Mouse (Mus musculus) naive thymus-derived CD4-positive, alpha-beta T cell, adult 5 months (primary cell): ENCODE measurements around the gene Olfr959. TPM values are rescaled to one million over a fixed set of nuclear protein-coding genes. Genes with fewer than 3 reads are reported as not detected.

Experiments
- polyA plus RNA-seq: library from polyadenylated mRNA; unstranded; fragments of 100-300 nt; shearing (Covaris generic); gene quantifications from one replicate; pipeline ENCODE4 v1.2.1, GENCODE M21; 2017

Olfr959 gene
- not detected for polyA plus RNA-seq

GRCm38 (mm10) chr9:39575469-39575868, at the start of gene Olfr959:
TSS of gene Olfr959 (minus strand) at chr9:39575569.

DNA sequence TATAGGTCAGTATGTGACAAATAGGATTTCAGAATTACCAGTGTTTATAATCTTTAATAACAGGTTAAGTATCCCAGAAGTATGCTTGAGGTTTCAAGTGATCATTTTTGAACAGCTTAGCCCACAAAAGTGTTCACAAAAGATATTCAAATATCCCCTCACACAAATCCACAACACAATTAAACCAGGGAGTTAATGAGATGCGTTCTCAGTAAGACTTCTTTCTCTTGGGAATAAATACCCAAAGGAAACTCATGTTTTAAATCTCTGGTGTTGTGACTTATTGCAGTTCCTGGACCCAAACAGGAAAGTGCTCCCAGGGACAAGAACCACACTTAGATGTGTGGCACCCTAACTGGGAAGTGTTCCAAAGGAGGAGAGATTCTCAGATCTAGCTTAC, 45.7 kb upstream of the Olfr959 start, which contains the start of gene Olfr960:
Olfr960 (plus strand) TSS at position 301 of the 400 bp plus-strand sequence.

DNA sequence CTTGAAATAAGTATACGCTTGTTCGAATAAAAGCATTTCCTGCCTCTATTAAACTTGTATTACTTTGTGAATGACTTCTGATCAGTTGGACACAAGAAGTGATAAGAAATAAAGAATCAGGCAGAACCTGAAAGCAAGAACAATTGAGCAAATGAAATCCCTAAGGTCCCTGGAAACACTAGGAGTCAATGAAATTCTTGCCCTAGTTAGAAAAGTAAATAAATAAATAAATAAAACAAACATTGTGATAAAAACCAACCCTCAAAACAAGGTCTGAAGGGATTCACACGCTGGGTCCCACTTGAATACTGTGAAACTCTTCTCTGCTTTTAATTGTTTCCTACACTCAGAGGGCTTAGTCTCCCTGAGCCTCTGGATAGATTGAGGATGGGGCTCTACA, 35.0 kb upstream of the Olfr959 start, which contains the start of gene Olfr148:
Olfr148 (plus strand) TSS at position 301 of the 400 bp plus-strand sequence.

GRCm38 (mm10) chr9:39603999-39604453, 28.7 kb upstream of the Olfr959 start, which contains the start of gene AW551984:
TSS of gene AW551984 (minus strand) at chr9:39604403.

DNA sequence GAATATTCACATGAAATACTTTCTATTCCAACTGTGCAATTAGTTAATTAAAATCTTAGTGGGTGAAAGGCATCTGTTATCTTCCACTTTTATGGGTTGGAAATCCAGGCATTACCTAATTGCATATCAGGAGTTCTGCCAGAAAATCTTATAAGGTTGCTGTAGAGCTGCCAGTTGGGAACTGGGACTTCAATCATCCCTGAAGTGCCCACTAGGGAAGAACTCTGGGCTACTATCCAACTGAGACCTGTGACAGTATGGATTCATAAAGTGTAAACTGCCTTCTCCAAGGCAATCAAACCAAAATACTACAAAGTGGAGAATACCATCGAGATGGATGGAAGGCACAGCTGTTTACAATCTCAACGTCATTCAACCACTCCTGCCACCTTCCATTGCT, 21.4 kb downstream of the Olfr959 start, which contains the start of gene Olfr958:
Olfr958 (minus strand) TSS at position 109 of the 400 bp plus-strand sequence.

Other genes with a start within 250 kb of the Olfr959 start
- not detected for gene Olfr948, start 249.5 kb downstream of the Olfr959 start, polyA plus RNA-seq
- not detected for gene Olfr951, start 188.2 kb downstream of the Olfr959 start, polyA plus RNA-seq
- gene Olfr952, start 148.4 kb downstream of the Olfr959 start, polyA plus RNA-seq, result not detected
- not detected for gene Olfr954, start 118.9 kb downstream of the Olfr959 start, polyA plus RNA-seq
- gene Olfr955, start 103.6 kb downstream of the Olfr959 start, polyA plus RNA-seq, result not detected
- not detected for gene Olfr44, start 81.6 kb downstream of the Olfr959 start, polyA plus RNA-seq
- not detected for gene Olfr957, start 59.8 kb downstream of the Olfr959 start, polyA plus RNA-seq
- not detected for gene Olfr958, start 21.5 kb downstream of the Olfr959 start, polyA plus RNA-seq
- not detected for gene AW551984, start 28.8 kb upstream of the Olfr959 start, polyA plus RNA-seq
- gene Olfr148, start 35.1 kb upstream of the Olfr959 start, polyA plus RNA-seq, result not detected
- gene Olfr960, start 45.8 kb upstream of the Olfr959 start, polyA plus RNA-seq, result not detected
- 0.20 TPM for gene Olfr961, start 69.5 kb upstream of the Olfr959 start, polyA plus RNA-seq
- gene Olfr963, start 91.6 kb upstream of the Olfr959 start, polyA plus RNA-seq, result not detected
- not detected for gene Olfr149, start 131.5 kb upstream of the Olfr959 start, polyA plus RNA-seq
- gene Olfr965, start 135.8 kb upstream of the Olfr959 start, polyA plus RNA-seq, result not detected
- gene Olfr150, start 155.4 kb upstream of the Olfr959 start, polyA plus RNA-seq, result not detected
- gene Olfr967, start 170.7 kb upstream of the Olfr959 start, polyA plus RNA-seq, result not detected
- gene Olfr968, start 207.7 kb upstream of the Olfr959 start, polyA plus RNA-seq, result not detected
- gene Olfr969, start 215.4 kb upstream of the Olfr959 start, polyA plus RNA-seq, result not detected
- not detected for gene Olfr970, start 233.3 kb upstream of the Olfr959 start, polyA plus RNA-seq